Mouse (Mus musculus): Measurements from ENCODE around the gene Tcea2. TPM values are rescaled to one million over a fixed set of nuclear protein-coding genes. Genes with fewer than 3 reads are reported as not detected.
A peak's percentile ranks its signal among the peaks of the same experiment; 100 is the strongest.

Gene Tcea2
- 10 to 100 TPM; 48.3 to 55.1 TPM for total RNA-seq (2021)
- long read RNA-seq, transcript Tcea2-201 (10 exons, 1,183 nt): major isoform, 7 of 26 reads
- long read RNA-seq, partial matches to known transcripts: 3 of 26 reads
- long read RNA-seq, other reads (novel, unspliced or antisense): 16 of 26 reads

- DNase-seq (ENCODE audit: low spot score in 2 of 2): peak; percentile 58 to 72
These were observed at the start of gene Tcea2 for GRCm38 (mm10) chr2:181679951-181680715. Gene Tcea2 (plus strand): TSS chr2:181680310.

GRCm38 (mm10) chr2:181632624-181633023 is 47.5 kb upstream of the Tcea2 start:
- DNase-seq (ENCODE audit: low spot score in 2 of 2): peak in 1 of 2 experiments; percentile 62

GRCm38 (mm10) chr2:181635865-181636264 is 44.2 kb upstream of the Tcea2 start:
- no peak for DNase-seq (ENCODE audit: low spot score in 2 of 2)

GRCm38 (mm10) chr2:181644361-181644760 is 35.7 kb upstream of the Tcea2 start:
- no peak for DNase-seq (ENCODE audit: low spot score in 2 of 2)

GRCm38 (mm10) chr2:181645666-181646065 is 34.4 kb upstream of the Tcea2 start:
- DNase-seq (ENCODE audit: low spot score in 2 of 2): no peak

GRCm38 (mm10) chr2:181646626-181647472 is 33.3 kb upstream of the Tcea2 start:
- no peak for DNase-seq (ENCODE audit: low spot score in 2 of 2)

GRCm38 (mm10) chr2:181648926-181649325 is 31.2 kb upstream of the Tcea2 start:
- peak in 1 of 2 experiments; percentile 23 for DNase-seq (ENCODE audit: low spot score in 2 of 2)

GRCm38 (mm10) chr2:181653065-181653464 is 27.0 kb upstream of the Tcea2 start:
- no peak for DNase-seq (ENCODE audit: low spot score in 2 of 2)

GRCm38 (mm10) chr2:181653523-181653922 is 26.6 kb upstream of the Tcea2 start:
- no peak for DNase-seq (ENCODE audit: low spot score in 2 of 2)

GRCm38 (mm10) chr2:181656734-181657133 is 23.4 kb upstream of the Tcea2 start, which contains the start of gene Gm29797:
Gene Gm29797 (plus strand): TSS chr2:181657034.
- DNase-seq (ENCODE audit: low spot score in 2 of 2): no peak

- DNase-seq (ENCODE audit: low spot score in 2 of 2): peak in 1 of 2 experiments; percentile 53
These were observed 22.7 kb upstream of the Tcea2 start for GRCm38 (mm10) chr2:181657441-181657840.

GRCm38 (mm10) chr2:181658528-181658927 is 21.6 kb upstream of the Tcea2 start:
- no peak for DNase-seq (ENCODE audit: low spot score in 2 of 2)

- DNase-seq (ENCODE audit: low spot score in 2 of 2): peak in 1 of 2 experiments; percentile 77
These were observed 21.1 kb upstream of the Tcea2 start for GRCm38 (mm10) chr2:181658930-181659555.

GRCm38 (mm10) chr2:181659609-181660055 is 20.5 kb upstream of the Tcea2 start:
- peak; percentile 81 to 91 for DNase-seq (ENCODE audit: low spot score in 2 of 2)

GRCm38 (mm10) chr2:181662620-181663297 is 17.4 kb upstream of the Tcea2 start:
- DNase-seq (ENCODE audit: low spot score in 2 of 2): no peak

- no peak for DNase-seq (ENCODE audit: low spot score in 2 of 2)
These were observed 16.8 kb upstream of the Tcea2 start for GRCm38 (mm10) chr2:181663298-181663630.

- DNase-seq (ENCODE audit: low spot score in 2 of 2): no peak
These were observed 9.7 kb upstream of the Tcea2 start for GRCm38 (mm10) chr2:181670285-181670912.

- no peak for DNase-seq (ENCODE audit: low spot score in 2 of 2)
These were observed 9.2 kb upstream of the Tcea2 start for GRCm38 (mm10) chr2:181670913-181671311.

- DNase-seq (ENCODE audit: low spot score in 2 of 2): peak in 1 of 2 experiments; percentile 39
These were observed 8.8 kb upstream of the Tcea2 start, which contains the start of gene Sox18 for GRCm38 (mm10) chr2:181671326-181671725. Gene Sox18 (minus strand): TSS chr2:181671640.

GRCm38 (mm10) chr2:181671984-181672383 is 8.1 kb upstream of the Tcea2 start:
- DNase-seq (ENCODE audit: low spot score in 2 of 2): no peak
